Mouse (Mus musculus) embryonic facial prominence, embryonic 13.5 days (tissue): ENCODE results near the gene Bloc1s4. TPM values are rescaled to one million over a fixed set of nuclear protein-coding genes. Genes with fewer than 3 reads are reported as not detected.
"Not testable (repeated sequence)": the region's sequence is repeated elsewhere in the genome, so short reads cannot be mapped to it uniquely, and the experiment has no call there.

Source experiments
- ATAC-seq: fragments of 200-750 bp; cut with Nextera tagmentation; 2 replicates; pipeline ENCODE4 v1.8.0; 2017; ENCODE audit warnings: low read depth; ENCODE audit not compliant: insufficient number of reproducible peaks, insufficient read depth, low FRiP score, low TSS enrichment
- H3K27ac ChIP-seq: fragments of 300-500 bp; sonication (generic); 2 replicates; pipeline ENCODE4 v1.5.1; 2015; ENCODE audit warnings: moderate library complexity, mild to moderate bottlenecking, inconsistent platforms
- H3K27me3 ChIP-seq: fragments of 300-500 bp; sonication (generic); 2 replicates; pipeline ENCODE4 v1.6.1; 2015; ENCODE audit warnings: mild to moderate bottlenecking, inconsistent platforms
- H3K36me3 ChIP-seq: fragments of 300-500 bp; sonication (generic); 2 replicates; pipeline ENCODE4 v1.6.1; 2015; ENCODE audit warnings: mild to moderate bottlenecking, inconsistent platforms
- H3K4me1 ChIP-seq: fragments of 300-500 bp; sonication (generic); 2 replicates; pipeline ENCODE4 v1.6.1; 2015; ENCODE audit warnings: inconsistent platforms
- H3K4me2 ChIP-seq: fragments of 300-500 bp; sonication (generic); 2 replicates; pipeline ENCODE4 v1.6.1; 2015; ENCODE audit warnings: moderate library complexity, mild to moderate bottlenecking, inconsistent platforms
- H3K4me3 ChIP-seq: fragments of 300-500 bp; sonication (generic); 2 replicates; pipeline ENCODE4 v1.5.1; 2015; ENCODE audit warnings: mild to moderate bottlenecking, inconsistent platforms
- H3K9ac ChIP-seq: fragments of 300-500 bp; sonication (generic); 2 replicates; pipeline ENCODE4 v1.6.1; 2015; ENCODE audit warnings: mild to moderate bottlenecking, inconsistent platforms
- H3K9me3 ChIP-seq: fragments of 300-500 bp; sonication (generic); 2 replicates; pipeline ENCODE4 v1.6.1; 2016; ENCODE audit warnings: inconsistent platforms
- WGBS: fragments of 180-500 bp; shearing (Covaris S2); methylation state at CpG from one replicate; pipeline ENCODE4 v1.1.7; 2015; ENCODE audit warnings: mixed read lengths; 5-methylcytosine and 5-hydroxymethylcytosine counted together
- polyA plus RNA-seq: library from polyadenylated mRNA; unstranded; fragments of >200 nt; fragmentation: Nextera tagmentation; extraction: Ambion mirVana; gene quantifications from 2 replicates; pipeline ENCODE4 v1.2.1, GENCODE M21; 2015

Bloc1s4 gene
- polyA plus RNA-seq, result 28.3 and 29.6 TPM in 2 replicates

- Histone ChIP-seq H3K9me3 (no peaks in the 10 kb centered on the region), H3K27ac (0 out of 2 replicates have a peak within 1 kb of the TSS, but pooled peaks have one; percentile 28), H3K9ac (peak within 1 kb of the TSS; percentile 88), H3K4me2 (peak within 1 kb of the TSS; percentile 96), H3K27me3 (no peaks in the 10 kb centered on the region), H3K4me1 (peaks cover 12% of the 10 kb centered on the region), H3K36me3 (0 out of 2 replicates have a peak, but pooled peaks cover 5% of the 10 kb centered on the region), H3K4me3 (peak within 1 kb of the TSS; percentile 99)
- peak; percentile 88 for ATAC-seq
- WGBS, result 4% methylated on average over 31 of the region's 31 CpGs
Measured at GRCm38 (mm10) chr5:36748536-36749061, at the start of gene Bloc1s4. Gene Bloc1s4 (minus strand): TSS chr5:36748650.

- Histone ChIP-seq H3K36me3 (peaks cover 19% of the 10 kb centered on the region), H3K9ac (peak overlapping the region; percentile 89; the same call in 1 of the 2 replicates), H3K4me3 (peak overlapping the region; percentile 74), H3K27ac (peak overlapping the region; percentile 48; the same call in 1 of the 2 replicates), H3K27me3 (0 out of 2 replicates have a peak, but pooled peaks cover 4% of the 10 kb centered on the region), H3K4me2 (peak overlapping the region; percentile 60), H3K9me3 (no peaks in the 10 kb centered on the region), H3K4me1 (peaks cover 8% of the 10 kb centered on the region; the same call in 1 of the 2 replicates)
- no peak for ATAC-seq
- WGBS, result 37% methylated on average over 8 of the region's 8 CpGs
Measured at GRCm38 (mm10) chr5:36797291-36797690, 48.8 kb upstream of the Bloc1s4 start.

- H3K4me1 ChIP-seq, H3K9me3 ChIP-seq, H3K27me3 ChIP-seq: not testable (repeated sequence)
- Histone ChIP-seq H3K36me3 (peaks cover 19% of the 10 kb centered on the region), H3K27ac (peak within 1 kb of the TSS; percentile 96), H3K9ac (peak within 1 kb of the TSS; percentile 89), H3K4me3 (peak within 1 kb of the TSS; percentile 74), H3K4me2 (peak within 1 kb of the TSS; percentile 60)
- WGBS, result under 1% methylated on average over 90 of the region's 90 CpGs
- peak; percentile 72 for ATAC-seq
Measured at GRCm38 (mm10) chr5:36796296-36797014, 48.0 kb upstream of the Bloc1s4 start, which contains the start of gene Mrfap1. Gene Mrfap1 (minus strand): TSS chr5:36796772.

- peak overlapping the region; percentile 74 for H3K4me3 ChIP-seq
- not testable (repeated sequence) for H3K27me3 ChIP-seq, H3K9me3 ChIP-seq, H3K4me1 ChIP-seq
- H3K4me2 ChIP-seq, result peak overlapping the region; percentile 60
- H3K9ac ChIP-seq, result peak overlapping the region; percentile 89
- peak; percentile 43 for ATAC-seq
- WGBS, result 3% methylated on average over 36 of the region's 37 CpGs
- H3K27ac ChIP-seq, result peak overlapping the region; percentile 96
- peaks cover 23% of the 10 kb centered on the region for H3K36me3 ChIP-seq
Measured at GRCm38 (mm10) chr5:36795647-36796295, 47.3 kb upstream of the Bloc1s4 start.

GRCm38 (mm10) chr5:36791861-36792260 lies 43.4 kb upstream of the Bloc1s4 start:
- H3K27me3 ChIP-seq, result no peaks in the 10 kb centered on the region
- no peak for ATAC-seq
- H3K9me3 ChIP-seq, result no peaks in the 10 kb centered on the region
- H3K27ac ChIP-seq, result no peak overlapping the region
- 80% methylated on average over 9 of the region's 9 CpGs for WGBS
- peaks cover 23% of the 10 kb centered on the region for H3K36me3 ChIP-seq
- H3K4me3 ChIP-seq, result no peak overlapping the region
- H3K4me2 ChIP-seq, result no peak overlapping the region
- no peak overlapping the region for H3K9ac ChIP-seq
- H3K4me1 ChIP-seq, result peaks cover 8% of the 10 kb centered on the region; the same call in 1 of the 2 replicates

GRCm38 (mm10) chr5:36786052-36786451 lies 37.6 kb upstream of the Bloc1s4 start:
- no peaks in the 10 kb centered on the region for H3K4me1 ChIP-seq
- no peaks in the 10 kb centered on the region for H3K27me3 ChIP-seq
- 0 out of 2 replicates have a peak, but pooled peaks cover 1% of the 10 kb centered on the region for H3K36me3 ChIP-seq
- H3K9ac ChIP-seq, result no peak overlapping the region
- no peak overlapping the region for H3K27ac ChIP-seq
- H3K9me3 ChIP-seq, result no peaks in the 10 kb centered on the region
- H3K4me2 ChIP-seq, result no peak overlapping the region
- no peak overlapping the region for H3K4me3 ChIP-seq
- 93% methylated on average over 5 of the region's 5 CpGs for WGBS
- no peak for ATAC-seq

GRCm38 (mm10) chr5:36779512-36779911 lies 31.1 kb upstream of the Bloc1s4 start:
- H3K36me3 ChIP-seq, result no peaks in the 10 kb centered on the region
- peaks cover 5% of the 10 kb centered on the region; the same call in 1 of the 2 replicates for H3K9me3 ChIP-seq
- no peaks in the 10 kb centered on the region for H3K27me3 ChIP-seq
- no peak overlapping the region for H3K4me2 ChIP-seq
- WGBS, result 85% methylated on average over 2 of the region's 2 CpGs
- H3K4me1 ChIP-seq, result 0 out of 2 replicates have a peak, but pooled peaks cover 7% of the 10 kb centered on the region
- no peak for ATAC-seq
- no peak overlapping the region for H3K4me3 ChIP-seq
- H3K9ac ChIP-seq, result no peak overlapping the region
- H3K27ac ChIP-seq, result no peak overlapping the region

GRCm38 (mm10) chr5:36778901-36779300 lies 30.5 kb upstream of the Bloc1s4 start:
- no peak for ATAC-seq
- Histone ChIP-seq H3K9me3 (peaks cover 5% of the 10 kb centered on the region; the same call in 1 of the 2 replicates), H3K4me3 (no peak overlapping the region), H3K27me3 (no peaks in the 10 kb centered on the region), H3K4me1 (0 out of 2 replicates have a peak, but pooled peaks cover 7% of the 10 kb centered on the region), H3K36me3 (no peaks in the 10 kb centered on the region), H3K9ac (no peak overlapping the region), H3K4me2 (no peak overlapping the region), H3K27ac (no peak overlapping the region)
- 93% methylated on average over 1 of the region's 2 CpGs for WGBS

- H3K4me1 ChIP-seq, result 0 out of 2 replicates have a peak, but pooled peaks cover 7% of the 10 kb centered on the region
- H3K9me3 ChIP-seq, result peaks cover 5% of the 10 kb centered on the region; the same call in 1 of the 2 replicates
- ATAC-seq, result no peak
- no peak overlapping the region for H3K4me2 ChIP-seq
- no peak overlapping the region for H3K27ac ChIP-seq
- H3K4me3 ChIP-seq, result no peak overlapping the region
- 5% methylated on average over 2 of the region's 2 CpGs for WGBS
- H3K27me3 ChIP-seq, result no peaks in the 10 kb centered on the region
- no peak overlapping the region for H3K9ac ChIP-seq
- no peaks in the 10 kb centered on the region for H3K36me3 ChIP-seq
Measured at GRCm38 (mm10) chr5:36777186-36777585, 28.7 kb upstream of the Bloc1s4 start.

GRCm38 (mm10) chr5:36776021-36776575 lies 27.6 kb upstream of the Bloc1s4 start:
- no peak for ATAC-seq
- H3K27ac ChIP-seq, result no peak overlapping the region
- 9% methylated on average over 9 of the region's 9 CpGs for WGBS
- H3K9me3 ChIP-seq, result peaks cover 5% of the 10 kb centered on the region; the same call in 1 of the 2 replicates
- H3K9ac ChIP-seq, result no peak overlapping the region
- no peaks in the 10 kb centered on the region for H3K36me3 ChIP-seq
- peak overlapping the region; percentile 11; the same call in 1 of the 2 replicates for H3K4me2 ChIP-seq
- H3K4me3 ChIP-seq, result no peak overlapping the region
- no peaks in the 10 kb centered on the region for H3K27me3 ChIP-seq
- 0 out of 2 replicates have a peak, but pooled peaks cover 7% of the 10 kb centered on the region for H3K4me1 ChIP-seq

- Histone ChIP-seq H3K36me3 (no peaks in the 10 kb centered on the region), H3K27ac (no peak overlapping the region), H3K4me2 (no peak overlapping the region), H3K9me3 (no peaks in the 10 kb centered on the region), H3K27me3 (no peaks in the 10 kb centered on the region), H3K9ac (no peak overlapping the region), H3K4me1 (0 out of 2 replicates have a peak, but pooled peaks cover 7% of the 10 kb centered on the region), H3K4me3 (no peak overlapping the region)
- WGBS, result 86% methylated on average over 2 of the region's 2 CpGs
- no peak for ATAC-seq
Measured at GRCm38 (mm10) chr5:36775317-36775716, 26.9 kb upstream of the Bloc1s4 start.
